Mouse (Mus musculus) embryo, embryonic 10 days (tissue): ENCODE data around the gene D630039A03Rik.

Source experiments
- DNase-seq: peaks from one replicate; pipeline ENCODE4 v3.0.0-alpha.2; 2015; ENCODE audit warnings: low spot score

Gene D630039A03Rik

GRCm38 (mm10) chr4:57927464-57928205 lies 11.5 kb upstream of the D630039A03Rik start:
- DNase-seq = peak; percentile 80

GRCm38 (mm10) chr4:57924556-57925071 lies 8.5 kb upstream of the D630039A03Rik start:
- DNase-seq = no peak

GRCm38 (mm10) chr4:57922171-57922570 lies 6.1 kb upstream of the D630039A03Rik start:
- DNase-seq = peak; percentile 16

- DNase-seq = no peak
Observed at GRCm38 (mm10) chr4:57920522-57920921, 4.4 kb upstream of the D630039A03Rik start.

GRCm38 (mm10) chr4:57919494-57920423 lies 3.7 kb upstream of the D630039A03Rik start:
- DNase-seq = peak; percentile 57

- DNase-seq = no peak
Observed at GRCm38 (mm10) chr4:57916711-57917110, 614 bp upstream of the D630039A03Rik start.

- DNase-seq = no peak
Observed at GRCm38 (mm10) chr4:57915216-57915965, 706 bp downstream of the D630039A03Rik start.

GRCm38 (mm10) chr4:57914193-57915190 lies 1.6 kb downstream of the D630039A03Rik start:
- DNase-seq = no peak

- no peak for DNase-seq
Observed at GRCm38 (mm10) chr4:57913021-57913420, 3.1 kb downstream of the D630039A03Rik start.

- no peak for DNase-seq
Observed at GRCm38 (mm10) chr4:57908860-57909259, 7.2 kb downstream of the D630039A03Rik start.

GRCm38 (mm10) chr4:57906708-57907107 lies 9.4 kb downstream of the D630039A03Rik start:
- DNase-seq = no peak

GRCm38 (mm10) chr4:57904638-57905037 lies 11.5 kb downstream of the D630039A03Rik start:
- no peak for DNase-seq

- DNase-seq = peak; percentile 83
Observed at GRCm38 (mm10) chr4:57904211-57904610, 11.9 kb downstream of the D630039A03Rik start.

GRCm38 (mm10) chr4:57902619-57903018 lies 13.5 kb downstream of the D630039A03Rik start:
- no peak for DNase-seq

- peak; percentile 79 for DNase-seq
Observed at GRCm38 (mm10) chr4:57901210-57901609, 14.9 kb downstream of the D630039A03Rik start.

GRCm38 (mm10) chr4:57896631-57897030 lies 19.5 kb downstream of the D630039A03Rik start:
- no peak for DNase-seq

GRCm38 (mm10) chr4:57895902-57896301 lies 20.2 kb downstream of the D630039A03Rik start:
- DNase-seq = no peak

GRCm38 (mm10) chr4:57895140-57895539 lies 21.0 kb downstream of the D630039A03Rik start:
- DNase-seq = no peak

GRCm38 (mm10) chr4:57892001-57892586 lies 24.0 kb downstream of the D630039A03Rik start:
- DNase-seq = no peak

GRCm38 (mm10) chr4:57889773-57890172 lies 26.3 kb downstream of the D630039A03Rik start:
- no peak for DNase-seq
